Mouse (Mus musculus) layer of hippocampus, postnatal 36 days (tissue): ENCODE data around the gene Kcnj4. TPM values are rescaled to one million over a fixed set of nuclear protein-coding genes. Genes with fewer than 3 reads are reported as not detected.

Source experiments
- DNase-seq, 2 experiments: peaks; one replicate each; pipeline ENCODE4 v3.0.0; 2022
- total RNA-seq, 2 experiments: library from RNA; stranded (reverse); gene quantifications; 2 replicates each; pipeline ENCODE4 v1.2.3; 2021

Kcnj4 gene
- total RNA-seq, 2 experiments from 2014 or later, result 69.5 to 75.8 TPM

DNA sequence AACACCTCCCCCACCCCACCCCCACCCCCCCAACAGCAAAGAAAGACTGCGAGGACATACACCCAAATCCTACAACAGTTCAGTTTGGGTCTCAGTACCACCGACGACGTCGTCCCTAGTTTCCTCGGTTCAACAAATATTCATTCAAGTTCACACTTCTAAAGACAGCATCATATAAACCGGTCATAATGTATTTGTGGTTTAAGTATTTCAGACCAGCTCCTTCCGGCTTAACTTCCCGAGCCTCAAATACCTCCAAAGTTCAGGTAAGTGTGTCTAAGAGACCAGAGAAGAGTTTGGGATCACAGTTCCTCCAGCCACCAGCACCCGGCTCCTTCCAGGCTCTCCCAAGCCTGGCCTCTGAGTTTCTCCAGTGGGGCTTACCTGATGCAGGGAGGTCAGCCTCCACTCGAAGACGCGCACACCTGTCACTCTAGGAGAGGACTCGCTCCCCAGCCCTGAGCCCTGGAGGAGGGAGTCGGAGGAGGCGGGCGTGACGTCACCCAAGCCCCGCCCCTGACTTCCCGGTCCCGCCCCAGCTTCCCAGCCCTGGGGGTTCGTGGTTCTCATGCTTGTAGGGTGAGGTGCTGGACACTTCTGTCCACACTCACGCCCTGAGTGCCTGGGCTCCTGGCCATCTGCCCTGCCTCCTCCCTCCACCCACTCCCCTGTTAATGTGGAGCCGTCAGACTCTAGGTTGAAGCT, 49.8 kb downstream of the Kcnj4 start, which contains the start of gene Csnk1e:
Gene Csnk1e (minus strand): TSS at position 461 of the 705 bp plus-strand sequence.
- no peak for DNase-seq

GRCm38 (mm10) chr15:79453831-79454230, 51.2 kb downstream of the Kcnj4 start:
- no peak for DNase-seq

DNA sequence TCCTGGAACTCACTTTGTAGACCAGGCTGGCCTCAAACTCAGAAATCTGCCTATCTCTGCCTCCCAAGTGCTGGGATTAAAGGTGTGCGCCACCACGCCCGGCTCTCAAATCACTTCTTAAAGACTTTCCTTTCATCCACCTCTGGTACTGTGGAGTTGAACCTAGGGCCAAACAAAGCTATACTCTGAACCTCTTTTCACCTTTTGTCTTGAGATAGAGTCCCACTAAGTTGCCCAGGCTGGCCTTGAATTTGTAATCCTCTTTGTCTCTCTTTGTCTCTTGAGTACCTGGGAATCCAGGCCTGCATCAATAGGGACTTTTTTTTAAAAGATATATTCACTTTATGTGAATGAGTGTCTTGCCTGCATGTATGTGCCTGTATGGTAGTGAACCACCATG, 57.0 kb downstream of the Kcnj4 start:
- no peak for DNase-seq

DNA sequence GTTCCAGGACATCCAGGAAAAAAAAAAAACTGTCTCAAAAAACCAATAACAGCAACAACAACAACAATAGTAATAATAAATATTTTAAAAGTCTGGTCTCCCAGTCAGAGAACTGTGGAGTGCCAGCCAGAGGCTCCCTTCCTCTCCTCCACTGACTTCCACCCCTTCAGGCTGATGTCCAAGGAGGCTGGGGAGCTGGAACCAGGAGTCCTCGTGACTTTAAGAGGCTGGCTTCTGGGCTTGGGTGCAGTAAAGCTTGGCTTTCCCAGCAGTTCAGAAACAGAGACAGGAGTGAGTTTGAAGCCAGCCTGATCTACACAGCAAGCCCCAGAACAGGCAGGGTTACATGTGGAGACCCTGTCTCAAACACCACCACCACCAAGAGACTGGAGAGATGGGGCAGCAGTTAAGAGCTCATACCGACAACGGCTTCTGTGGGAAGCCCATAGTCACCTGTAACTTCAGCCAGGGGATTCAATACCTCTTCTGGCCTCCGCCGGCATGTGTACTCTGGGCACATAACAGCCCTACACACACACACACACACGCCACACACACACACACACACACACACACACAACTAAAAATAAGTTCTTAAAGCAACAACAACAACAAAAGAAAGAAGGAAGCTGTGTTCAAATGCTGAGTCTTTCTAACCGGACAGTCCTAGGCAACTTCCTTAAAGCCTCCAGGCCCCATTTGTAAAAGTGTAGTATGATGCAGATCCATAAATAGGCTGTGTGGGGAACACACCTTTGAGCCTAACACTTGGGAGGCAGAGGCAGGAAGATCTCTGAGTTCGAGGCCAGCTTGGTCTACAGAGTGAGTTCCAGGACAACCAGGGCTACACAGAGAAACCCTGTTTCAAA, 59.0 kb downstream of the Kcnj4 start:
- no peak for DNase-seq

DNA sequence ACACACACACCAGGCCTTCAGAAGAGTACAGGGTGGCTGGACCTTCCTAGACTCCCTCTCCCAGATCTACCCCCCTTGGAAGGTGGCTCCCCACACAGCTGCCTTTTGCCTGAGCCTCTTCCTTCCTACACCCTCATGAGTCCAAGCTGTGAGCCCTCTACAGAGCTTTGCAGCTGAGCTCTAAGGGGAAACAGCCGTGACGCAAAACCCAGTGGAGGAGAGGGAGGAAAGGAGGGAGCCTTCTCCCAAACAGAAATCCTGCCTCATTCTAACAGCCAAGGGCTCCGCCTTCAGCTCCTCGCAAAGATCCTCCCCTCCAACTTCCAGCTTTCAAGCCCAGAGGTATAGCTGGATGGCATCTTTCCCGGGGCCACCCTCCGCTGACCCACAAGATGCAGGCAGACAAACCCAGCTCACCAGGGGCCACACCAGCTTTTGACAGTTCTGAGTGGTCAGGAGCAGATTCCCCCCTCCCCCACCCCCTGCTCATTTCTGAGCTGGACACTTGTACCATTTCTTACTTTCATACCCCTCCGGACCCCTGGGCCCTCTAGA, 61.1 kb downstream of the Kcnj4 start:
- no peak for DNase-seq

DNA sequence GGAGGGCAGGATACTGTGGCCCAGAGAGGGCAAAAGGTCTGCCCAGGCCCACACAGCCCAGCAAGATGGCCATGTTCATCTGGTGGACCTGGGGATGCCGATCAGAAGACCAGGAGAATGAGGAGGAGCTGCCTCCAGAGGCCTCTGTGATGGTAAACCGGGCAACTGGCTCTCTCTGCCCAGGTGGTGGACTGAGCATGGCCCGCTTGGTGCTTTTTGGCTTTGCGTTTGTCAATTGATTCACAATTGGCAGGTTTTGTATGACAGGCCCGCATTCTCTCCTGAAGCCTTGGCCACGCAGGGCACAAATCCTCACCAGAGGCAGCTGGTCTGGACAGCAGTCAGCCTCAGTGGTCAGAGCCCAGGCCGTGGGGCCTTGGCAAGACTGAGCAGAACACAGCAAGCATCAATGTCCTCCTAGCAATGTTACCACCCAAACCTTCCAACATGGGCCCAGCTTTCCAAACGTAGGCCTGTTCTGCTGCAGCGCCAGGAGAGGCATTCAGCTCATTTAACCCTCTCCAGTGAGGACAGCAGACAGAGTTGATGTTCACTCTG, 62.0 kb downstream of the Kcnj4 start:
- no peak for DNase-seq

DNA sequence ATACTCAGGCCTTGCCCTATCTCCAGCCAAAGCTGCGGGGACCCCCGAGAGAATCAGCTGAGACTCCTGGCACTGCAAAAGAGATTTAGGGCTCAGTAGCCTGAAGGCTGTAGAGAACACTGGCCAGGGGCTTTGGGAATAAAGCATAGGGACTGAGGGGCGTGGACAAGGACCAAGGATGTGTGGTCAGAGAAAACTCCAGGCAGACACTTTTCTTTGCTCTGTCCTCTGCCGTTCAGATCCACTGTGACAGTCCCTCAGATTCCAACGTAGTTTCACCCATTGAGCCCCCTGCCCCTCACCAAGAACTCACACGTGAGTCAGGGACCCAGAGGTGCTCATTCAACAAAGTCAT, 62.8 kb downstream of the Kcnj4 start:
- no peak for DNase-seq

DNA sequence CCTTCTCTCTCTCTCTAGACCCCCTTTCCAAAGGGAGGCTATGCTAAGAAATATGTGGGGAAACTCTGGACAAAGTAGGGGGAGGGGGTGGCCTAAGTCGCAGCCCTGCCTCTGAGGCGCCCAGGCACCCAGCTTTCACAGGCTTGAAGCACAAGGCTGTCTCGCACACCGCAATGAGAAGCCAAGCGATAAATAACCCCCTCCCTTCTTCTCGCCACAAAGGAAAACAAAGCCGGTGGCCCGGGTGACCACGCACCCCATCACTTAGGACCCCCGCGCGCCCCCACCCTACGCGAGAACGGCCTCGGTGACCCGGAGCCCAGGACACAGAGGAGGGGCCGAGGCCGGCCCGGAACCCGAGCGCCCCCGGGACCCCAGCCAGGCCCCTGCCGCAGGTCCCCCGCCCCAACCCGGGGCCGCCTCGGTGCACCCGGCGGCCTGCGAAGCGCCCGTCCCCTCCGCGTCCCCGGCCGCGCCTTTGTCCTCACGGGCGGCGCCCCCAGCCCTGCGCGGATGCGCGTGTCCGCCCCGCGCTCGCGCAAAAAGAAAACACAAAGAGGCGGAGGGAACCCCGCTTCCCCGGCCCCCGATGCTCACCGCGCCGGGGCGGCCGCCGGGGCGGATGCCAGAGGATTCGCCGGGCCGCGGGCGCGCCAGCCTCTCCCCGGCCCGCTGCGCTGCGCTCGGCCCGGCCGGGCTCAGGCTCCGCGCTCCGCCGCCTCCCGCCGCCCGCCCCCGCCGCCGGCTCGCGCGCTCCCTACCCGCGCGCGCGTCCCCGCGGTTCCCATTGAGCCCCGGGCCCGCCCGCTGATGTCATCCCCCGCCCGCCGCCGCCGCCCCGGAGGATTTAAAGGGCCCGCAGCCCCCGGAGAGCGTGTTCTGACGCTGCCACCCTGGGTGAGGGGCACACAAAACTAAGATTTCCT, 63.4 kb downstream of the Kcnj4 start:
- peak; percentile 78 to 82 for DNase-seq

- no peak for DNase-seq
Measured at GRCm38 (mm10) chr15:79440651-79441330, 64.2 kb downstream of the Kcnj4 start.

DNA sequence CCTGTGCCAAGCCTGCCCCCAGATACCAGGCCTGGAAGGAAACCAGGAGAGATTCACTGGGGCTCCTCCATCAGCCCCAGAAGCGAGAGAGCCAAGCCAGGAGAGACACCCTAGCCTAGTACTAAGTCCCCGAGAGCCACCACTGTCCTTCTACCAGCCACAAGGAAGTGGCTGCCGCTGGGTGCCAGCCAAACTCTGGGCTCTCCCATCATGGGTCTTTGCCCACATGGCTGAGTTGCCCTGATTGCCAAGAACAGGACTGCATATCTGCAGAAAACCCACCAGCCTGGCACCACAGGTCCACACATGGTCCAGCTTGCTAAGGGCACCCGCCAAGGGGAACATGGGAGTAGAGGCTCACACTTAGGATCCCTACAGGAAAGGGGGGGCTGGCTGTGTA, 64.8 kb downstream of the Kcnj4 start:
- DNase-seq, result peak; percentile 50 to 62

DNA sequence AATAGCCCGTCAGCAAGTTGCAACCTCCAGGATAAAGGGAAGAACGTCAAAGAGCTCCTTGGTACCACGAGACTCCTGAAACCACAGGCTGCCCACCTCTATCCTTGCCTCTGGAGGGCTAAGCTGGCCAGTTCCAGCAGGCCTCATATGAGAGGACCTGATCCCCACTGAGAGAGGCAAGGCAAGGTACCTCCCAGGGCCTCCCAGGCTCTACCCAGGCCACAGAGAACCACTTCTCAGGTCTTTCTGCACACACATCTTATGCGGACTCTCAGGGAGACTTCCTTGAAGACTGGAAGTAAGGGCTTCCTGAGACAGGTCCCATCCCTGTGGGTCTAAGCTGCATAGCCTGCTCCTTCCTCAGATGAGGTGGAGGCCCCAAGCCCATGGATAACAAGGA, 65.7 kb downstream of the Kcnj4 start:
- DNase-seq, result no peak

DNA sequence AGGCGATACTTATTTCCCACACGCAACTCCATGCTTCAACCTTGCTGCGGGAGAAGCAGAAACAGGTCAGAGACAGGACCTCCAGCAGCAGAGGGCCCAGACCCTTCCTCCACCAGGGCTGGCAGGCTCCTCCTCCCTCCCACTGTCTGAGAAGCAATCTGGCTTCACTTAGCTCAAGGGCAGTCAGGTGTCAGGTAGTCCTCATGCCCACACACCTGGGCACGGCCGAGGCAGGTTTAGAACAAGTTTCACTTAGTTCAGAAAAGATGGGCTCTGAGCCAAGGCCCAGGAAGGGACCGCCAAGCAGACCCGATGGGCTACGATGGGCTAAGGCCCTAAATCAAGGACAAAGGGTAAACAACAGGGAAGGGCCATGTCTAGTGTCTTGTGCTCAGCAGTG, 66.2 kb downstream of the Kcnj4 start:
- DNase-seq, result no peak

GRCm38 (mm10) chr15:79438209-79438810, 66.7 kb downstream of the Kcnj4 start:
- DNase-seq, result no peak

DNA sequence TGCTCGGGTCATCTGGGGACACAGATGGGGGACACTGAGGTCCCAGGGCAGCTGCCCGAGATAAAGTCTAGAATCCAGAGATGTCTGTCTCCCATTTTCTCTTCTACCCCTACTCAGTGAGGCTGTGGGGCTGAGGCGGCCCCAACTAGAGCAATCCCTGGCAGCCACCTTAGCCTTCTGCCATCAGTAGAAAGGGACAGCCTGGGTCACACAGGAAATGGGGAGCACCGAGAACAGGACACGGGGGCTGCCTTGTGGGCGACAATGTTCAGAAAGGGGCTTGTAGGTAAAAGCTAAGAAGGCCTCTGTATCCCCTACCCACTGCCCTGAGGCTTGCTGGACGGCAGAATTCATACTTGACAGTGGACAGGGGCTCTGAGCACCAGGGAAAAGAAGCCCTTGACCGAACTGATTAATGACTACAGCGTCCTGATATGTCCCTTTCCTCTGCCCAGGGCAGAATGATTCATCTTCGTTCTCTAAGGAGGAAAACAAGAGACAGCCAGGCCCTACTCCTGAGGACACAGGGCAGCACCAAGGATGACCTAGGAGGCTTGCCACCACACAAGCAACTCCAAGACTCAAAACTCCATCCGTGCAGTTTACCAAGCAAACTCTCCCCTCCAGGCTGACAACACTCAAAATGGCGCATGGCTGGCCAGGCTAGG, 67.4 kb downstream of the Kcnj4 start:
- DNase-seq, result no peak

DNA sequence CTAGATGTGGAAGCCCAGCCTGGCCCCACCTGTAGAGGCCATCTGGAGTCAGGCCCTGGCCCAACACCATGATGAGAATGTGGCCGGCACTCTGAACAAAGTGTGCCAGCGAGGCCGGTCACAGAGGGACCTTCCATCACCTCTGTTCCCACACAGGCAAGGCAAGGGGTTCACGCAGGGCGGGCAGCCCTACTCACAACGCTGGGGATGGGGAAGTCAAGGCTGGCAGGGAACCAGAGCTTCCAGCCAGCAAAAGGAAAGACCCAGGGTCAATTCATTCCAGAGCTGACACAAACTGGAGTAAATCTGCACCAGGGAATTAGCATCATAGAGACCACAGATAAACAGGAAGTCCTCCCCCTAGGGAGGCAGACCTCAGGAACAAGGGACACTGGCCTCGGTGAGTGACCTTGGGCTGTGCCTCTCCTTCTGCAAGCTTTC, 68.5 kb downstream of the Kcnj4 start:
- DNase-seq, result no peak

GRCm38 (mm10) chr15:79435191-79435671, 69.8 kb downstream of the Kcnj4 start:
- no peak for DNase-seq
